Mouse (Mus musculus) spleen, adult 2 months (tissue): ENCODE data around the gene Cd40.

Experiments
- CTCF ChIP-seq: fragments of 200-500 bp; IDR thresholded peaks from 2 replicates; pipeline ENCODE4 v1.5.1; 2011; ENCODE audit warnings: mild to moderate bottlenecking, inconsistent platforms; ENCODE audit not compliant: insufficient read depth, insufficient read length, insufficient replicate concordance; ENCODE audit errors: extremely low read depth
- POLR2A ChIP-seq: fragments of 200-500 bp; IDR thresholded peaks from 2 replicates; pipeline ENCODE4 v1.6.1; 2011; ENCODE audit warnings: low read depth, low read length, inconsistent platforms

DNA sequence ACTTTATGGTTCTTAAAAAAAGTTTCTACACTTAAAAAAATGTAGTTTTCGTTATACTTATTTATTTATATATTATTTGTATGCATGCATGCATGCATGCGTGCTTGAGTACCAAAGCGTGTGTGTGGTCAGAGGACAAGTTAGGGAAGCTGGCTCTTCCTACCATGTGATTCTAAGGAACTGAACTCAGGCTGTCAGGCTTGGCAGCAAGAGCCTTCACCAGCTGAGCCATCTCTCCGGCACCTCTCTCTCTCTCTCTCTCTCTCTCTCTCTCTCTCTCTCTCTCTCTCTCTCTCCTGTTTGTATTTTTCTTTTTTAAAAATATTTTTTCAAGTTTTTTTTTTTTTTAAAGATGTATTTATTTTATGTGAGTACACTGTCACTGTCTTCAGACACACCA, 4.5 kb downstream of the Cd40 start:
- TF ChIP-seq CTCF = no peak
- TF ChIP-seq POLR2A = no peak
